Mouse (Mus musculus): Measurements from ENCODE around the gene Wipi2.

GRCm38 (mm10) chr5:142608259-142608988 lies 19.1 kb upstream of the Wipi2 start, which contains the start of gene Mmd2:
- TF ChIP-seq EP300 (IDR thresholded peaks at IDR 0.05; ENCODE audit: low read depth in 1 of 2, low read length in 2 of 2) (no peak), CTCF (IDR thresholded peaks at IDR 0.05 in 2 of 3, conservative IDR thresholded peaks at IDR 0.05 in 1 of 3; ENCODE audit: control insufficient read depth in 1 of 3, insufficient read depth in 1 of 3, low read depth in 2 of 3, low read length in 3 of 3, poor library complexity in 1 of 3, severe bottlenecking in 1 of 3) (no peak), TCF12 (IDR thresholded peaks at IDR 0.05; ENCODE audit: low read depth, low read length) (no peak), GATA1 (IDR thresholded peaks at IDR 0.05; ENCODE audit: low read depth, low read length) (no peak), CHD2 (IDR thresholded peaks at IDR 0.05; ENCODE audit: low read length) (no peak), JUND (IDR thresholded peaks at IDR 0.05; ENCODE audit: low read depth, low read length) (no peak)

All from MEL (cell line).